Mouse (Mus musculus) lung, embryonic 16.5 days (tissue): ENCODE measurements at regions not wholly inside any gene's neighbourhood (a gene's known extent, or its start where the extent isn't known, plus 50 kb on each side); places are given as distances from the start of the nearest gene placed in this dataset.
A peak's percentile ranks its signal among the peaks of the same experiment; 100 is the strongest.
"Not testable (repeated sequence)": the region's sequence is repeated elsewhere in the genome, so short reads cannot be mapped to it uniquely, and the experiment has no call there.

Source experiments
- ATAC-seq: fragments of 200-750 bp; cut with Nextera tagmentation; 2 replicates; pipeline ENCODE4 v1.8.0; 2017; ENCODE audit warnings: low read depth, mild to moderate bottlenecking, moderate library complexity
- H3K27ac ChIP-seq: fragments of 300-500 bp; sonication (generic); 2 replicates; pipeline ENCODE4 v1.5.1; 2014; ENCODE audit warnings: mild to moderate bottlenecking, control low read depth, low read length
- H3K27me3 ChIP-seq: fragments of 300-500 bp; sonication (generic); 2 replicates; pipeline ENCODE4 v1.6.1; 2014; ENCODE audit warnings: low read depth, low read length, mixed read lengths; ENCODE audit not compliant: control insufficient read depth, insufficient read depth
- H3K36me3 ChIP-seq: fragments of 300-500 bp; sonication (generic); 2 replicates; pipeline ENCODE4 v1.6.1; 2014; ENCODE audit warnings: low read length; ENCODE audit not compliant: control insufficient read depth, insufficient read depth
- H3K4me1 ChIP-seq: fragments of 300-500 bp; sonication (generic); replicated peaks from 2 replicates; pipeline ENCODE4 v1.6.1; 2014; ENCODE audit warnings: low read length, mixed read lengths; ENCODE audit not compliant: control insufficient read depth, insufficient read depth
- H3K4me2 ChIP-seq: fragments of 300-500 bp; sonication (generic); 2 replicates; pipeline ENCODE4 v1.6.1; 2014; ENCODE audit warnings: low read depth, low read length, control low read depth
- H3K4me3 ChIP-seq: fragments of 300-500 bp; sonication (generic); 2 replicates; pipeline ENCODE4 v1.5.1; 2014; ENCODE audit warnings: mild to moderate bottlenecking, low read length, control low read depth
- H3K9ac ChIP-seq: fragments of 300-500 bp; sonication (generic); 2 replicates; pipeline ENCODE4 v1.6.1; 2014; ENCODE audit warnings: low read length, control low read depth
- H3K9me3 ChIP-seq: fragments of 300-500 bp; sonication (generic); 2 replicates; pipeline ENCODE4 v1.6.1; 2016; ENCODE audit warnings: low read length; ENCODE audit not compliant: control insufficient read depth
- WGBS: fragments of 180-500 bp; shearing (Covaris S2); extraction: QIAGEN DNeasy Blood & Tissue Kit; methylation state at CpG from one replicate; pipeline ENCODE4 v1.1.7; 2014; 5-methylcytosine and 5-hydroxymethylcytosine counted together

DNA sequence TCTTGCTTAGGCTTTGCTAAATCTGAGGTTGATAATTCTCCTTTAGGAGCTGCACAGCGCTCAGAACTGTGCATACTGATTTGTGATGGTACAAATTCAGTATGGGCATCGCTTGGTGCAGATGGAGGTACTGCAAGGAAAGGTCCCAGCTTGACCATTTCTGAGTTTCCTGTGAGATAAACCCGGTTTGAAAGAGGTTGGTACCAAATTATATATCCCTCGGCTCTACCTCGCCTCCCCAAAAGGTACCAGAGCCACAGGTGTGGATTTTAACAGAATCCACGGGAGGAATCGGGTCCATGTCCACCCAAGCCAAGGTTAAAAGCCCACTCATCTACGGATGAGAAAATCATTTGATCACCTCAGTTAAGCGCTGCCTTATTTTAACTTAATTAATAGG lies 172.5 kb upstream of the Zfp808 start:
- H3K36me3 ChIP-seq, H3K9ac ChIP-seq, ATAC-seq, H3K4me2 ChIP-seq, H3K9me3 ChIP-seq, H3K27ac ChIP-seq, H3K27me3 ChIP-seq, H3K4me3 ChIP-seq, H3K4me1 ChIP-seq: not testable (repeated sequence)
- 76% methylated on average over 8 of the region's 9 CpGs for WGBS

- H3K4me1 ChIP-seq, H3K4me3 ChIP-seq, H3K9me3 ChIP-seq, H3K9ac ChIP-seq, H3K36me3 ChIP-seq, H3K4me2 ChIP-seq, H3K27me3 ChIP-seq, ATAC-seq, H3K27ac ChIP-seq: not testable (repeated sequence)
- 83% methylated on average over 3 of the region's 3 CpGs for WGBS
Observed at GRCm38 (mm10) chr13:61978856-61979255, 150.8 kb upstream of the Zfp808 start.

- ATAC-seq, result not testable (repeated sequence)
Observed at GRCm38 (mm10) chr13:61996519-61996918, 133.2 kb upstream of the Zfp808 start.

GRCm38 (mm10) chr13:61998803-61999202 lies 130.9 kb upstream of the Zfp808 start:
- not testable (repeated sequence) for H3K36me3 ChIP-seq, H3K27me3 ChIP-seq, H3K27ac ChIP-seq, H3K4me3 ChIP-seq, H3K9me3 ChIP-seq, ATAC-seq, H3K9ac ChIP-seq, H3K4me1 ChIP-seq
- 4% methylated on average over 6 of the region's 6 CpGs for WGBS
- peak overlapping the region; percentile 34; the same call in 1 of the 2 replicates for H3K4me2 ChIP-seq

More at GRCm38 (mm10) chr13:61996519-61996918, 133.2 kb upstream of the Zfp808 start:
- 64% methylated on average over 3 of the region's 3 CpGs for WGBS
- not testable (repeated sequence) for H3K4me2 ChIP-seq, H3K27me3 ChIP-seq, H3K4me3 ChIP-seq, H3K27ac ChIP-seq, H3K9me3 ChIP-seq, H3K4me1 ChIP-seq, H3K36me3 ChIP-seq, H3K9ac ChIP-seq

- ATAC-seq, H3K36me3 ChIP-seq: not testable (repeated sequence)
Observed at GRCm38 (mm10) chr13:62007321-62007720, 122.4 kb upstream of the Zfp808 start.

GRCm38 (mm10) chr13:62015424-62016167 lies 114.1 kb upstream of the Zfp808 start:
- Histone ChIP-seq H3K9ac (peak overlapping the region; percentile 81), H3K4me2 (peak overlapping the region; percentile 56), H3K4me3 (peak overlapping the region; percentile 74), H3K27ac (peak overlapping the region; percentile 73)
- H3K9me3 ChIP-seq, H3K27me3 ChIP-seq, H3K36me3 ChIP-seq, H3K4me1 ChIP-seq: not testable (repeated sequence)
- peak; percentile 87 for ATAC-seq
- under 1% methylated on average over 22 of the region's 22 CpGs for WGBS

More at GRCm38 (mm10) chr13:62007321-62007720, 122.4 kb upstream of the Zfp808 start:
- H3K4me1 ChIP-seq, H3K27me3 ChIP-seq, H3K27ac ChIP-seq, H3K4me3 ChIP-seq, H3K4me2 ChIP-seq, H3K9ac ChIP-seq, H3K9me3 ChIP-seq: not testable (repeated sequence)
- 74% methylated on average over 1 of the region's 1 CpGs for WGBS

GRCm38 (mm10) chr13:62016168-62016502 lies 113.6 kb upstream of the Zfp808 start:
- H3K4me1 ChIP-seq, H3K9me3 ChIP-seq, H3K36me3 ChIP-seq, H3K27me3 ChIP-seq: not testable (repeated sequence)
- Histone ChIP-seq H3K27ac (peak overlapping the region; percentile 73), H3K9ac (peak overlapping the region; percentile 81), H3K4me2 (peak overlapping the region; percentile 56), H3K4me3 (peak overlapping the region; percentile 74)
- WGBS, result 0% methylated on average over 5 of the region's 5 CpGs
- 0 out of 2 replicates have a peak, but pooled peaks have one; percentile 20 for ATAC-seq

DNA sequence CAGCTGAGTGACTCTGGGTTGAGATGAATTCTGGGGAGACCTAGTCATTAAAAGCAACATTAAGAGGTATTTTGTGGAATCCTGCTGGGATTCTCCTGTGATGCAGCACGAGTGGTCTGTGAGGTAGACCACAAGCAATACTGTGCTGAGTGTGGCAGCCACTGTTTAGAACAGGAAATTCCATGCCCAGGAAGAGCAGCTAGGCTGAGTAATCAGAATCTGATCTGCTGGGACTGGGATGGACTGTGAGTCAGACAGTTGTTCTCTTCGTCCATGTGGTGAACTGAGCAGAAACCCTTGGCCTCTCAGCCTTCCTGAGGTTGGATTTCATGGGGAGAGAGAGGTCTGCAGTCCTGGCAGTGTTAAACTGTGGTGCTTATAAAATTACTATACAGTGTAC lies 92.0 kb upstream of the Zfp808 start:
- not testable (repeated sequence) for H3K4me1 ChIP-seq, ATAC-seq, H3K27ac ChIP-seq, H3K27me3 ChIP-seq, H3K9me3 ChIP-seq, H3K36me3 ChIP-seq, H3K4me3 ChIP-seq, H3K9ac ChIP-seq, H3K4me2 ChIP-seq
- WGBS, result 85% methylated on average over 2 of the region's 2 CpGs

DNA sequence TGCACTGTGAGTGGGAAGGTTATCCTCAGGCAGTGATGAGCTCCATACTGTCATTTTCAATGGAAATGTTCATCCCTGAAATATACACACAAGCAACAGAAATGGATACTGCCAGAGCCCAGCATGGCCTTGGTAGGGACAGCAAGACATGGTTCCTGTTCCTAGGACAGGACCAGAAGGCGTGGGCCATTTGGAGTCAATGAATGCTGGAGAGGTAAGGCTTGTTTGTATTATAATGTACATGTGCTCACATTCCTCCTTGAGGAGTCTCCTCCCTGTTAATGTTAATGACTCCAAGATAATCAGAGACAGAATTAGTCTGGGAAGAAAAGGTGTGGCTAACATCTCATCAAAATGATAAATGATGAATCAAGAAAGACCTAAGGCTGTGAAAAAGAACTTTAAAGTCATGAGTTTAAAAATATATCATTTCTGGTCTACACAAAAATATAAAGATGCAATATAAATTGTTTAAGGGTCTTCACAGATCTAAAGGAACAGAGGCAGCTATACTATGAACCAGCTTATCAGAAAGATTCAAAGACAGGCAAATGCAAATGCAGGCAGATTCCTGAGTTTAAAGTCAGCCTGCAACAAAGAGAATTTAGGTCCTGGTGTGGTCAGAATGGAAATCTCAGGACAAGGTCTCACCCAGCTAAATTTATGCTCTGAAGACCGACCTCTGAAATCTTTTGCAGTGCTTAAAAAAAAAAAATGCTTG lies 51.6 kb upstream of the Zfp808 start:
- H3K4me3 ChIP-seq, H3K4me2 ChIP-seq, H3K4me1 ChIP-seq, H3K27me3 ChIP-seq, ATAC-seq, H3K9me3 ChIP-seq, H3K27ac ChIP-seq, H3K9ac ChIP-seq, H3K36me3 ChIP-seq: not testable (repeated sequence)
- 47% methylated on average over 2 of the region's 2 CpGs for WGBS
